Comparison of ENCODE assay signal across 20 mouse cellular contexts in the genomic region with DNA sequence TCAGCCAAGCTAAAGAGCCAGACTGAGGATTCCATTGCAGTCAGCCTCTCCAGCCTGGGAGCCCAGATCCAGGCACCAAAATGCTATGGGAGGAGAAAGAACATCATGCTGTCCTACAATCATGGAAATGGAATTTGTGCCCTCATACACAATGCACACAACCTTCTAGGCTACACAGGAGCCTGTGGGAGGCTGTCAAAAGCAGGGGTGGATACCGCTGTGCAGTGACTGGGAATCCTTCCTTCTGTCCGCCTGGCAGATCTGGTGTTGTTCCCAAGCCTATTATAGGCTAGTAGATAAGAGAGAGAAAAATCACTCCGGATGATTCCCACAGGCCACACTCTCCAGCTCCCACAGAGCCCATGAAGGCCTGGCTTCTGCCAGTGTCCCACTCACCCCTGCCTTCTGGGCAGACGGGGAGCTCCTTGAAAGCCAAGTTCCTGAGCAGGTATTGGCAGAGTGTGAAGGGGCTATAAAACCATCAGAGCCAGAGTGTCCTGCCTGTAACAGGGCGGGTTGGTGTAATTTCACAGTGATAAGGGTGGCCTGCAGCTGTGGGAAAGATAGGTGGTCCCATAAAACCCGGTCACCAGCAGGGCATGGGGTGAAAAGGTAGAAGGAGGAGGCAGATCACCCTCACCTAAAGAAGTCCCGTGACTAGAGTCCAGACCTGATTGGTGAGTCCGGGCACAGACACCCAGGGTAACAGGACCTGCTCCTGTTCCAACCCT. TPM values are rescaled to one million over a fixed set of nuclear protein-coding genes. Genes with fewer than 3 reads are reported as not detected.
DNase-seq lines count a peak whose midpoint lies in the region; ATAC-seq and TF ChIP-seq lines count a peak whose summit lies in the region.
"Had no signal": no experiment of that assay in that cellular context is flagged by ENCODE, and none has a peak within 500 bp of the region (broad histone marks: within the 10 kb centered on the region; RNA-seq: fewer than 3 reads in every experiment).

No protein-coding gene starts in this region.

- WGBS in heart, embryonic 10.5 days: 59% methylated on average over 8 of the region's 8 CpGs
- WGBS in neural tube, embryonic 15.5 days: 50% methylated on average over 8 of the region's 8 CpGs
- WGBS in intestine, postnatal 0 days: 17% methylated on average over 8 of the region's 8 CpGs
- 55% methylated on average over 8 of the region's 8 CpGs for WGBS in stomach, embryonic 16.5 days

- 0 out of 2 replicates have a peak, but pooled peaks have one; percentile 24 for ATAC-seq in neural tube, embryonic 15.5 days (ENCODE audit: low FRiP score)
- peak; percentile 95 for ATAC-seq in intestine, postnatal 0 days
- ATAC-seq in stomach, embryonic 16.5 days (ENCODE audit: insufficient read depth, low FRiP score): peak; percentile 73
- ATAC-seq in megakaryocyte-erythroid progenitor cell, adult 5-6 weeks (replicated peaks; ENCODE audit: low FRiP score, low TSS enrichment, poor library complexity, severe bottlenecking): no peak

- no peak overlapping the region for H3K4me2 ChIP-seq in neural tube, embryonic 15.5 days
- H3K4me2 ChIP-seq in intestine, postnatal 0 days (replicated peaks; ENCODE audit: low read depth): peak overlapping the region; percentile 13; the same call in 1 of the 2 replicates
- H3K4me2 ChIP-seq in stomach, embryonic 16.5 days (ENCODE audit: low read depth, low read length): no peak overlapping the region
- H3K4me2 ChIP-seq: lung, embryonic 14.5 days had no signal

- no peak overlapping the region for H3K4me3 ChIP-seq in heart, embryonic 10.5 days
- H3K4me3 ChIP-seq in neural tube, embryonic 15.5 days (replicated peaks): no peak overlapping the region
- H3K4me3 ChIP-seq in intestine, postnatal 0 days (ENCODE audit: low read depth, low read length): no peak overlapping the region
- H3K4me3 ChIP-seq in stomach, embryonic 16.5 days (replicated peaks; ENCODE audit: low read length): no peak overlapping the region
- H3K4me3 ChIP-seq: forebrain, embryonic 10.5 days had no signal

- peaks cover 4% of the 10 kb centered on the region; the same call in 1 of the 2 replicates for H3K4me1 ChIP-seq in heart, embryonic 10.5 days
- H3K4me1 ChIP-seq in neural tube, embryonic 15.5 days: no peaks in the 10 kb centered on the region
- 0 out of 2 replicates have a peak, but pooled peaks cover 4% of the 10 kb centered on the region for H3K4me1 ChIP-seq in intestine, postnatal 0 days (replicated peaks; ENCODE audit: control insufficient read depth, insufficient read depth, low read length)
- H3K4me1 ChIP-seq in stomach, embryonic 16.5 days (ENCODE audit: control insufficient read depth, insufficient read depth, low read length): no peaks in the 10 kb centered on the region
- H3K4me1 ChIP-seq: forebrain, embryonic 10.5 days had no signal

- no peak for TF ChIP-seq CTCF in intestine, postnatal 0 days (IDR thresholded peaks at IDR 0.05; ENCODE audit: low read depth)

- no peak overlapping the region for H3K9ac ChIP-seq in neural tube, embryonic 15.5 days (replicated peaks)
- no peak overlapping the region for H3K9ac ChIP-seq in intestine, postnatal 0 days (ENCODE audit: low read depth, low read length)
- no peak overlapping the region for H3K9ac ChIP-seq in stomach, embryonic 16.5 days (ENCODE audit: low read length)
- H3K9ac ChIP-seq: lung, embryonic 14.5 days had no signal

- no peaks in the 10 kb centered on the region for H3K9me3 ChIP-seq in heart, embryonic 10.5 days
- H3K9me3 ChIP-seq in neural tube, embryonic 15.5 days (replicated peaks): no peaks in the 10 kb centered on the region
- H3K9me3 ChIP-seq in intestine, postnatal 0 days (ENCODE audit: control insufficient read depth): no peaks in the 10 kb centered on the region
- no peaks in the 10 kb centered on the region for H3K9me3 ChIP-seq in stomach, embryonic 16.5 days (replicated peaks; ENCODE audit: control insufficient read depth, low read length)
- H3K9me3 ChIP-seq: forebrain, embryonic 10.5 days; G1E had no signal

- H3K27me3 ChIP-seq in heart, embryonic 10.5 days (ENCODE audit: insufficient read depth, poor library complexity, severe bottlenecking): no peaks in the 10 kb centered on the region
- no peaks in the 10 kb centered on the region for H3K27me3 ChIP-seq in neural tube, embryonic 15.5 days (replicated peaks)
- H3K27me3 ChIP-seq in intestine, postnatal 0 days (replicated peaks; ENCODE audit: control insufficient read depth, insufficient read depth, low read length): no peaks in the 10 kb centered on the region
- H3K27me3 ChIP-seq in stomach, embryonic 16.5 days (ENCODE audit: control insufficient read depth, insufficient read depth, low read length): no peaks in the 10 kb centered on the region

- DNase-seq in heart, embryonic 10.5 days (ENCODE audit: low spot score): peak; percentile 73
- DNase-seq in heart, adult 18-20 months: no peak
- no peak for DNase-seq in neural tube, embryonic 10.5 days (ENCODE audit: extremely low spot score, low spot score)
- DNase-seq: cerebellum, adult 18-20 months; lung, embryonic 14.5 days; midbrain, embryonic 14.5 days had no signal

- H3K36me3 ChIP-seq in heart, embryonic 10.5 days: no peaks in the 10 kb centered on the region
- no peaks in the 10 kb centered on the region for H3K36me3 ChIP-seq in neural tube, embryonic 15.5 days
- no peaks in the 10 kb centered on the region for H3K36me3 ChIP-seq in intestine, postnatal 0 days (ENCODE audit: control insufficient read depth, insufficient read depth)
- H3K36me3 ChIP-seq in stomach, embryonic 16.5 days (ENCODE audit: control insufficient read depth, insufficient read depth, low read length): no peaks in the 10 kb centered on the region
- H3K36me3 ChIP-seq: forebrain, embryonic 10.5 days; G1E had no signal

- no peak overlapping the region for H3K27ac ChIP-seq in heart, embryonic 10.5 days
- H3K27ac ChIP-seq in neural tube, embryonic 15.5 days (replicated peaks): no peak overlapping the region
- H3K27ac ChIP-seq in intestine, postnatal 0 days (ENCODE audit: low read depth, low read length): peak overlapping the region; percentile 50
- no peak overlapping the region for H3K27ac ChIP-seq in stomach, embryonic 16.5 days (ENCODE audit: low read length)
- H3K27ac ChIP-seq: forebrain, embryonic 10.5 days; kidney, postnatal 0 days; macrophage had no signal

RNA-seq across cellular contexts. Expression of gene Isx, which starts 47.9 kb away (rescaled TPM):
- 0.09 TPM in 1 of 2 replicates, not detected in the other for polyA plus RNA-seq in heart, embryonic 10.5 days (2016; fragmentation: Nextera tagmentation; extraction: Ambion mirVana)
- not detected for total RNA-seq in heart, adult 18-20 months (2021)
- 6.0 TPM in 1 of 2 replicates, not detected in the other for polyA plus RNA-seq in neural tube, embryonic 15.5 days (2015; fragmentation: Nextera tagmentation; extraction: Ambion mirVana)
- polyA plus RNA-seq in intestine, postnatal 0 days (2015; fragmentation: Nextera tagmentation; extraction: Ambion mirVana): 69.9 and 77.0 TPM in 2 replicates
- 8.7 and 8.8 TPM in 2 replicates for polyA plus RNA-seq in stomach, embryonic 16.5 days (2015; fragmentation: Nextera tagmentation; extraction: Ambion mirVana)
- not detected in 2 replicates for total RNA-seq in megakaryocyte-erythroid progenitor cell, adult 5-6 weeks (2014; fragmentation: Nextera tagmentation)
- not detected in 2 replicates for total RNA-seq in megakaryocyte-erythroid progenitor cell, adult 5-6 weeks (2017)
- total RNA-seq: adrenal gland, adult 18-20 months; gastrocnemius, adult 8-10 months; liver, adult 2 months had no signal
- polyA plus RNA-seq: cortical plate, adult 2 months; embryonic facial prominence, embryonic 14.5 days; forebrain, embryonic 10.5 days; G1E; lung, embryonic 14.5 days; macrophage; midbrain, embryonic 14.5 days; neural tube, embryonic 11.5 days had no signal
